Mouse (Mus musculus) forebrain, embryonic 11.5 days (tissue): Measurements from ENCODE around the gene Plekho2. TPM values are rescaled to one million over a fixed set of nuclear protein-coding genes. Genes with fewer than 3 reads are reported as not detected.

Experiments used
- ATAC-seq: fragments of 200-750 bp; cut with Nextera tagmentation; replicated peaks from 2 replicates; pipeline ENCODE4 v1.8.0; 2017; ENCODE audit warnings: moderate TSS enrichment; ENCODE audit not compliant: low FRiP score
- DNase-seq: peaks from one replicate; pipeline ENCODE4 v3.0.0-alpha.2; 2017; ENCODE audit warnings: low spot score
- H3K27ac ChIP-seq: fragments of 300-500 bp; sonication (generic); 2 replicates; pipeline ENCODE4 v1.5.1; 2014; ENCODE audit warnings: low read depth, low read length
- H3K27me3 ChIP-seq: fragments of 300-500 bp; sonication (generic); 2 replicates; pipeline ENCODE4 v1.6.1; 2014; ENCODE audit warnings: mild to moderate bottlenecking, low read length, mixed read lengths; ENCODE audit not compliant: control insufficient read depth, insufficient read depth
- H3K36me3 ChIP-seq: fragments of 300-500 bp; sonication (generic); 2 replicates; pipeline ENCODE4 v1.6.1; 2014; ENCODE audit warnings: mild to moderate bottlenecking, low read length, moderate library complexity, mixed read lengths; ENCODE audit not compliant: control insufficient read depth, insufficient read depth
- H3K4me1 ChIP-seq: fragments of 300-500 bp; sonication (generic); replicated peaks from 2 replicates; pipeline ENCODE4 v1.6.1; 2014; ENCODE audit warnings: low read length, mixed read lengths; ENCODE audit not compliant: control insufficient read depth, insufficient read depth
- H3K4me2 ChIP-seq: fragments of 300-500 bp; sonication (generic); 2 replicates; pipeline ENCODE4 v1.6.1; 2014; ENCODE audit warnings: low read depth, mild to moderate bottlenecking, low read length, moderate library complexity, mixed read lengths; ENCODE audit not compliant: severe bottlenecking
- H3K4me3 ChIP-seq: fragments of 300-500 bp; sonication (generic); 2 replicates; pipeline ENCODE4 v1.5.1; 2014; ENCODE audit warnings: low read depth, low read length
- H3K9ac ChIP-seq: fragments of 300-500 bp; sonication (generic); 2 replicates; pipeline ENCODE4 v1.6.1; 2014; ENCODE audit warnings: low read length
- H3K9me3 ChIP-seq: fragments of 300-500 bp; sonication (generic); 2 replicates; pipeline ENCODE4 v1.6.1; 2016; ENCODE audit warnings: low read length, mixed read lengths; ENCODE audit not compliant: control insufficient read depth
- WGBS: fragments of 180-500 bp; shearing (Covaris S2); extraction: QIAGEN DNeasy Blood & Tissue Kit; methylation state at CpG from one replicate; pipeline ENCODE4 v1.1.7; 2014; 5-methylcytosine and 5-hydroxymethylcytosine counted together
- polyA plus RNA-seq: library from polyadenylated mRNA; unstranded; fragments of >200 nt; fragmentation: Nextera tagmentation; extraction: Ambion mirVana; gene quantifications from 2 replicates; pipeline ENCODE4 v1.2.1, GENCODE M21; 2014

The Plekho2 gene
- polyA plus RNA-seq, 1 experiment from 2014 or later: 8.8 TPM

DNA sequence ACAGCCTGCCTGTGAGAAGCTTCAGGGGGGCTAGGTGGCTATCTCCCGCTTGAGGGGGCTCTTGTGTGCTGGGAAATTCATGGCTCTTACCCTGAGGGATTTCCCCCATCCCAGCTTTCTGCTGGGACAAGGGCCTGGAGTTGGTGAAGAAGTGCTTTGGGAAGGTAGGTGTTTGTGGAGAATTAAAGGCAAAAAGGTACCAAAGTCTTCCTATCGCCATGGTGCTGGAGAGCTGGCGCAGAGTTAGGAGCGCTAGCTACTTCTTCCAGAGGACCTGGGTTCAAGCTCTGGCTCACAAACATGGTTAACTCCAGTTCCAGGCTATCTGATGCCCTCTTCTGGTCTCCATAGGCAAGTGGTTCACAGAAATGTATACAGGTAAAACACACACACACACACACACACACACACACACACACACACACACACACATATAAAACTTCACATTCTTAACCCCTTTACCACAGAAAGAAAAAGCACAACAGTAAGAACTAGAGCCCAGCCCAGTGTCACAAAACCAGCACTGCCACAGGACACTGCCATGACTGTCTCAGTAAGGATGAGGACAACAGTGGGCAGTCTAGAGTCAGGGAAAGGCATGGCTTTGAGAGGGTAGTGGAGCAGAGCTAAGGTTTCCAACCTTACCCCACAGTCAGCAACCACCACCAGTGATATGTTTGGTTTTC lies 2.2 kb downstream of the Plekho2 start:
- no peaks in the 10 kb centered on the region for H3K9me3 ChIP-seq
- no peak for ATAC-seq
- WGBS: 92% methylated on average over 4 of the region's 4 CpGs
- H3K27ac ChIP-seq: no peak overlapping the region
- DNase-seq: no peak
- H3K27me3 ChIP-seq: no peaks in the 10 kb centered on the region
- no peak overlapping the region for H3K9ac ChIP-seq
- H3K4me3 ChIP-seq: no peak overlapping the region
- H3K4me1 ChIP-seq: peaks cover 8% of the 10 kb centered on the region; the same call in 1 of the 2 replicates
- H3K4me2 ChIP-seq: no peak overlapping the region
- H3K36me3 ChIP-seq: no peaks in the 10 kb centered on the region

- H3K27ac ChIP-seq: no peak overlapping the region
- DNase-seq (no peak), ATAC-seq (no peak)
- H3K4me3 ChIP-seq: no peak overlapping the region
- H3K36me3 ChIP-seq: no peaks in the 10 kb centered on the region; the same call in 1 of the 2 replicates
- H3K9me3 ChIP-seq: no peaks in the 10 kb centered on the region
- no peak overlapping the region for H3K9ac ChIP-seq
- H3K4me1 ChIP-seq: peaks cover 8% of the 10 kb centered on the region; the same call in 1 of the 2 replicates
- WGBS: 38% methylated on average over 7 of the region's 7 CpGs
- H3K27me3 ChIP-seq: no peaks in the 10 kb centered on the region
- no peak overlapping the region for H3K4me2 ChIP-seq
Observed at GRCm38 (mm10) chr9:65576861-65577510, 2.9 kb downstream of the Plekho2 start.

DNA sequence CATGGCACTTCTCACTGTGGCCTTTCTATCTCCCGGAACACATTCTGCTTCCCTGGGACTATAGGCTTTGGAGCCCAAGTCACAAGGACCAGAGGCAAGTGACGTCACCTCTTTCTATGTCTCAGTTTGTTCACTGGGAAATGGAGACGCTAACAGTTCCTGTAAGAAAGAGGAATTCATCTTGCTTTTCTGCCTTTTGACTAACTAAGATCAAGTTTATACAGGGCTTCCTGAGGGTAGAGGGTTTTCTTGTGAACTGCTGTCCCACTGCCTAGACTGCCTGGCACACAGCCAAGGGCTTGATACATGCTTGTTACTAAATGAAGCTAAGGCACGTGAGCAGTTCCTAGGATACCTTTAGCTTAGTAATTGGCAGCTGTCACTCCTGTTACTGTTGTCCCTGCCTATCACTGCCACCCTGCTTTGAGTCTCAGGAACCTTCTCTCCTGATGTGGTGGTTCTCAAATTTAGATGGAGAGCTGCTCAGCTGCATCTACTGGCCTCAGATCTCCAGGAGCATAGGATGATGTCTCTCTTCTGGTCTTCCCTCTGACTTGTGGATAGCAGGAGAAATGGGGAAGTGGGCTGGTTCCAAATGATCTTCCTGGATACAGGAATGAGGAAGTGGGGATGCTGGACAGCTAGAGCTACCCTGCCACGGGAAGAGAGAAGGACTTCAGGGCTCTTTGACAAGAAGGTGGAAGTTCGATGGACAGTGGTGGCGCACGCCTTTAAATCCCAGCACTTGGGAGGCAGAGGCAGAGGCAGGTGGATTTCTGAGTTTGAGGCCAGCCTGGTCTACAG lies 4.2 kb downstream of the Plekho2 start:
- Histone ChIP-seq H3K4me1 (peaks cover 8% of the 10 kb centered on the region; the same call in 1 of the 2 replicates), H3K27me3 (no peaks in the 10 kb centered on the region), H3K27ac (no peak overlapping the region), H3K36me3 (no peaks in the 10 kb centered on the region; the same call in 1 of the 2 replicates), H3K4me3 (no peak overlapping the region), H3K4me2 (no peak overlapping the region), H3K9me3 (no peaks in the 10 kb centered on the region), H3K9ac (no peak overlapping the region)
- ATAC-seq (no peak), DNase-seq (no peak)
- 88% methylated on average over 8 of the region's 8 CpGs for WGBS

GRCm38 (mm10) chr9:65574513-65575392 lies 5.1 kb downstream of the Plekho2 start:
- no peaks in the 10 kb centered on the region; the same call in 1 of the 2 replicates for H3K36me3 ChIP-seq
- peaks cover 8% of the 10 kb centered on the region; the same call in 1 of the 2 replicates for H3K4me1 ChIP-seq
- no peak for DNase-seq
- no peaks in the 10 kb centered on the region for H3K27me3 ChIP-seq
- H3K9ac ChIP-seq: no peak overlapping the region
- no peaks in the 10 kb centered on the region for H3K9me3 ChIP-seq
- no peak overlapping the region for H3K4me2 ChIP-seq
- ATAC-seq: no peak
- 88% methylated on average over 11 of the region's 11 CpGs for WGBS
- H3K27ac ChIP-seq: no peak overlapping the region
- no peak overlapping the region for H3K4me3 ChIP-seq

DNA sequence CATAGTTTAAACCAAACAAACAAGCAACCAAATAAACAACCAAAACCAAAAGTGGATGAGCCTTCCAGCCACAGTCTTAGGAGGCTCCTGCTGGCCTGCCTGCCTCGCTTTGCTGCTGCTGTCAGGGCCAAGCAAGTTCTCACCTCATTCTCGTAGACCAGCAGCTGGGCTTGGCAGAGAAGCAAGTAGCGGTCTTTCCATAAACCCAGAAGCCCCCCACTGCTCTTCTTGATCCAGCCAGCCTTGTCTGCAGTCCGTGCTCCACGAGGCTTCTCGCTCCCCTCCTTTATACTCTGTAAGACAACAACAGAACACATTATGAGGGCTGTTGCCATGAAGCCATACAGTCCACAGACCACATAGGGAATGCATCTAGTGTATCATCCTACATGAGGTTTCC lies 7.0 kb downstream of the Plekho2 start:
- ATAC-seq: no peak

DNA sequence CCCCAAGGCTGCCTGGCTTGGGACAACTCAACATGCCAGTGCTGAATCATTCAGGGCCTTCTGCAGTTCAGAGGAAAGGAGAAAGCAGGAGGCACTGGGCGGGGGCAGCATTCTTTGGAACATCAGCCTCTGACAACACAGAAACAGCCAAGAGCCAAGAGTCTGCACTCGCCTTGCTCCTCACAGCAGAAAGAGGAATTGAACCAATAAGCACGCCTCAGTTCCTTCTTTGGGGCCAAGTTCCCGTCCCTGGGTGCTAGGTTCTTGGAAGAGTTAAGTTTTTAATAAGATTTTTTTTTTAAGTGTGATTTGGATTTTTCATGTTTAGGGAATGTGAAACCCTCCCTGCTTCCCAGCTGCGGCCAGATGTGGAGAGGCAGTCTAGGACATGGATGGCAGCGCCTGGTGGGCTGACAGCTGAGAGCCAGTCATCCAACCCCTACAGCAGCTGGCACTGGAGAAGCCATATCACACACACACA lies 10.3 kb downstream of the Plekho2 start:
- Histone ChIP-seq H3K9me3 (no peaks in the 10 kb centered on the region), H3K27me3 (no peaks in the 10 kb centered on the region), H3K9ac (no peak overlapping the region), H3K27ac (no peak overlapping the region), H3K36me3 (no peaks in the 10 kb centered on the region; the same call in 1 of the 2 replicates), H3K4me3 (no peak overlapping the region), H3K4me1 (no peaks in the 10 kb centered on the region), H3K4me2 (no peak overlapping the region)
- DNase-seq (no peak), ATAC-seq (no peak)
- WGBS: 88% methylated on average over 6 of the region's 6 CpGs

More for the DNA sequence above, 7.0 kb downstream of the Plekho2 start:
- H3K9me3 ChIP-seq: no peaks in the 10 kb centered on the region
- no peak for DNase-seq
- H3K9ac ChIP-seq: no peak overlapping the region
- 83% methylated on average over 6 of the region's 6 CpGs for WGBS
- H3K27ac ChIP-seq: no peak overlapping the region
- H3K4me1 ChIP-seq: 0 out of 2 replicates have a peak, but pooled peaks cover 1% of the 10 kb centered on the region
- no peaks in the 10 kb centered on the region; the same call in 1 of the 2 replicates for H3K36me3 ChIP-seq
- H3K4me3 ChIP-seq: no peak overlapping the region
- no peaks in the 10 kb centered on the region for H3K27me3 ChIP-seq
- H3K4me2 ChIP-seq: no peak overlapping the region

GRCm38 (mm10) chr9:65568787-65569186 lies 11.1 kb downstream of the Plekho2 start:
- H3K4me3 ChIP-seq: no peak overlapping the region
- H3K27me3 ChIP-seq: no peaks in the 10 kb centered on the region
- H3K9me3 ChIP-seq: no peaks in the 10 kb centered on the region
- no peak for ATAC-seq
- WGBS: 93% methylated on average over 6 of the region's 6 CpGs
- no peak for DNase-seq
- H3K27ac ChIP-seq: no peak overlapping the region
- no peaks in the 10 kb centered on the region for H3K4me1 ChIP-seq
- H3K9ac ChIP-seq: no peak overlapping the region
- no peaks in the 10 kb centered on the region; the same call in 1 of the 2 replicates for H3K36me3 ChIP-seq
- H3K4me2 ChIP-seq: no peak overlapping the region

DNA sequence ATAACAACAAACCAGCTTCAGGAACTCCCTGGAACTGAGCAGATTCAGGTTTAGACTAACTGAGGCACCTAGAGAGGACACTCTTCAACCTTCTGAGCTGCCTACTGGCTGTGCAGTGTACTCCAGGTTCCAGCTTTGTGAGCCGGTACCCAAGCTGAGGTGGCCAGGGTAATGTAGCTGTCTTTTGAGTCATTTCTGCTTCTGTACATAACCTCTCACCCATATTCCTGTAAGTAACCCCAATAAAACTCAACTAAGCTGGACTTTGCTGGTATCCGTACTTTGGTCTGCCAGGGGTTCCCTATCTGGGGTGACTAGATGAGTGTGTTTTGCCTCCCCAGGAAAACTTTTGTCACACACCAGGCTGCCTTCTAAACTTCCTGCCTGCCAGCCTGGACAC lies 15.1 kb downstream of the Plekho2 start:
- Histone ChIP-seq H3K27ac (no peak overlapping the region), H3K9me3 (no peaks in the 10 kb centered on the region), H3K36me3 (no peaks in the 10 kb centered on the region), H3K4me2 (no peak overlapping the region), H3K9ac (no peak overlapping the region), H3K4me3 (no peak overlapping the region), H3K4me1 (peaks cover 8% of the 10 kb centered on the region; the same call in 1 of the 2 replicates), H3K27me3 (no peaks in the 10 kb centered on the region)
- DNase-seq: no peak
- WGBS: 96% methylated on average over 2 of the region's 2 CpGs
- no peak for ATAC-seq
